Mouse (Mus musculus): ENCODE data around the gene Naif1.

GRCm38 (mm10) chr2:32463773-32464172, 13.5 kb downstream of the Naif1 start:
- TF ChIP-seq CTCF (IDR thresholded peaks at IDR 0.05; ENCODE audit: low read depth) (no peak), EP300 (IDR thresholded peaks at IDR 0.05; ENCODE audit: low read depth) (no peak)

All from heart, postnatal 0 days (tissue).